Mouse (Mus musculus): ENCODE data around the gene Ppan. TPM values are rescaled to one million over a fixed set of nuclear protein-coding genes. Genes with fewer than 3 reads are reported as not detected.

The Ppan gene
- polyA plus RNA-seq (2017; shearing (Covaris generic)) = 84.2 TPM

GRCm38 (mm10) chr9:20887704-20888385 lies at the start of gene Ppan:
Gene Ppan (plus strand): TSS chr9:20888175.

DNA sequence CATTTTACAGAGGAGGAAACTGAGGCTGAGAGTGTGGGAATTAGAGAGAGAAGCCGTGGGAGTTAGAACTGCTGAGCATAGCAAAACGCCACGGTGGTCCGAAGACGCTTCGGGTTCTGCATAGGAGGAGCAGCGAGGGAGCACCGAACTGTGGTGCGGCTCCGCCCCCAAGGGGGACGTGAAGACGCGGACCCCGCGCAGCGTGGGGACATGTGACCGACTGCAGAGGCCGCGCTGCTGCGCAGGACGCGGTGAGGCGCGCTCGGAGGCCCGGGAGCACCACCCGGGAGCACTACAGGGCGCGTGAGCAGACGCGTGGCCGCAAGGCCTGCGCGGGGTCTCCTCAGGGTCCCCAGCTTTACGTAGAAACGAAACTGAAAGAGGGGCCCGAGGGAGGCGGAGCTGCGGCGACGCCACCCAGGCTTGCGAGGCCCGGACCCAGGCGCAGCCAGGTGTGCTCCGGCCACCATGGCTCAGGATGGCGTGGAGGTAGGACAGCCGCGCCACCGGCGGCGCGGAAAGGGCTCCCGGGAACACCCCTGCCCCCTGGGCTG lies 19.4 kb upstream of the Ppan start, which contains the start of gene A230050P20Rik:
Gene A230050P20Rik (plus strand): TSS at position 195 of the 554 bp plus-strand sequence.

DNA sequence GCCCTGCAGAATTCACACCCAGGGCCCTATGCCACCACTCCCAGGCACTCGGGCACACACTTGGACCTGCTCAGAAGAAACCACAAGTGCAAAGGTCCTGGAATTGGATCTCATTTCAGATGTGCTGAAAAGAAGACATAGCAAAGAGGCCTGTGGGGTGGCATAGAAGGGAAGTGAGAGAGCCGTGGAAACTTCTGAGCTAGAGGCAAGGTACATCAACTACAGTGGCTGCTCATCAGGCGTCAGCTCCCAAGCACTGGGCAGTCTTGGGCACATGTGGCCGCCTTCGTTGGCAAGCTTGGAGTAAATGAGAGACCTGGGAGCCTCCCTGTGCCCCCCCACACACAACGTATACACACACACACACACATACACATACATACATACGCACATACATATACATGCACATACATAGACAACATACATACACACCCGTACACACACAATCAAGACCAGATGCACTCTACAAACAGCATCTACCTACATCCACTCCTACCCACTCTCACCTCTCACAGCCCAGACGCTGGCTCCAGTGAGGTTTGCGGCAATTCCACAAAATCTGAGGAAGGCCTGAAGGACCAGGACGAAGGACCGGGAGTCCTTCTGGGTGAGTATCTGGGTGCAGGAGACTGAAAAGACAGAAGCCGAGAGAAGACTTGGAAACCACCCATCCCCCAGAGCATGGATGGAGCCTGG lies 8.7 kb upstream of the Ppan start, which contains the start of gene Angptl6:
Gene Angptl6 (minus strand): TSS at position 631 of the 696 bp plus-strand sequence.

DNA sequence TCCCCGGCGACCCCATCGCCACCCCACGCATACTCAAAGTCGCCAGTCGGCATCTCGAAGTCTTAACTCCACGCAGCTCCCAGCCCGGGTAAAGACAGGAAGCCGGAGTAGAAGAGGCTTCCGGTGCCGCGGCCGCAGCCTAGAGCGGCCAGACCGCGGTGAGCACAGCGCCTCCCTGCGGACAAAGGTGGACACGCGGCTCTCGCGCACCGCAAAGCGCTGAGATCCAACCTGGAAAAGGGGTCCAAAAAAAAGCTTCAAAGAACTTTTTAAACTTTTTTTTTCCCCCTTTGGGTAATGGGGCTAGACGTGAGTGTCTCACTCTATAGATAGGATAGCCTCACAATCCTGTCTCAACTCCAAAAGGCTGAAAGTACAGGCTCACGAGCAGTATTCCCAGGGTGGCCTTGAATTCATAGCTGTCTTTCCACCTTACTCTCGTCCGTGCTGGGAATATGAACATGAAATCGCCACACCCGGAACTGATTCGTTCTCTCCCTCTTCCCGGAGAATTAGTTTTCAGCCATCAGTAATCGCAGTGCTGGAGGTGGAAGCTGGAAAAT lies 10.6 kb downstream of the Ppan start, which contains the start of gene Eif3g:
Gene Eif3g (minus strand): TSS at position 113 of the 563 bp plus-strand sequence.

Other genes starting within 250 kb of the Ppan start
- gene Ubl5, start 245.3 kb upstream of the Ppan start, polyA plus RNA-seq (2017; shearing (Covaris generic)) = 433 TPM
- gene Fbxl12, start 243.4 kb upstream of the Ppan start, polyA plus RNA-seq (2017; shearing (Covaris generic)) = 58.8 TPM
- 28.6 TPM for gene Pin1, start 236.1 kb upstream of the Ppan start, polyA plus RNA-seq (2017; shearing (Covaris generic))
- 1.7 TPM for gene Olfm2, start 141.8 kb upstream of the Ppan start, polyA plus RNA-seq (2017; shearing (Covaris generic))
- 0.15 TPM for gene Col5a3, start 73.1 kb upstream of the Ppan start, polyA plus RNA-seq (2017; shearing (Covaris generic))
- gene Rdh8, start 69.7 kb upstream of the Ppan start, polyA plus RNA-seq (2017; shearing (Covaris generic)) = not detected
- 52.0 TPM for gene A230050P20Rik, start 19.5 kb upstream of the Ppan start, polyA plus RNA-seq (2017; shearing (Covaris generic))
- 0.49 TPM for gene Angptl6, start 8.4 kb upstream of the Ppan start, polyA plus RNA-seq (2017; shearing (Covaris generic))
- 248 TPM for gene Eif3g, start 10.4 kb downstream of the Ppan start, polyA plus RNA-seq (2017; shearing (Covaris generic))
- gene Dnmt1, start 71.7 kb downstream of the Ppan start, polyA plus RNA-seq (2017; shearing (Covaris generic)) = 92.3 TPM
- 24.4 TPM for gene S1pr2, start 88.6 kb downstream of the Ppan start, polyA plus RNA-seq (2017; shearing (Covaris generic))
- 128 TPM for gene Mrpl4, start 114.6 kb downstream of the Ppan start, polyA plus RNA-seq (2017; shearing (Covaris generic))
- 132 TPM for gene Icam1, start 127.8 kb downstream of the Ppan start, polyA plus RNA-seq (2017; shearing (Covaris generic))
- gene Icam4, start 141.2 kb downstream of the Ppan start, polyA plus RNA-seq (2017; shearing (Covaris generic)) = 1.9 TPM
- gene Icam5, start 143.9 kb downstream of the Ppan start, polyA plus RNA-seq (2017; shearing (Covaris generic)) = 0.79 TPM
- gene Zglp1, start 178.9 kb downstream of the Ppan start, polyA plus RNA-seq (2017; shearing (Covaris generic)) = not detected
- gene Gm49373, start 184.9 kb downstream of the Ppan start, polyA plus RNA-seq (2017; shearing (Covaris generic)) = 0.20 TPM
- 35.0 TPM for gene Fdx1l, start 185.4 kb downstream of the Ppan start, polyA plus RNA-seq (2017; shearing (Covaris generic))
- 6.8 TPM for gene Gm38431, start 203.8 kb downstream of the Ppan start, polyA plus RNA-seq (2017; shearing (Covaris generic))
- 73.3 TPM for gene Raver1, start 203.8 kb downstream of the Ppan start, polyA plus RNA-seq (2017; shearing (Covaris generic))
- gene Tyk2, start 243.1 kb downstream of the Ppan start, polyA plus RNA-seq (2017; shearing (Covaris generic)) = 118 TPM

Measured in activated CD4-positive, CD25-positive, alpha-beta regulatory T cell, adult 9 weeks (primary cell).